Mouse (Mus musculus): ENCODE measurements around the gene Ldb1. TPM values are rescaled to one million over a fixed set of nuclear protein-coding genes. Genes with fewer than 3 reads are reported as not detected.

Gene Ldb1
- polyA plus RNA-seq, 1 experiment from 2014 or later = 68.0 TPM

DNA sequence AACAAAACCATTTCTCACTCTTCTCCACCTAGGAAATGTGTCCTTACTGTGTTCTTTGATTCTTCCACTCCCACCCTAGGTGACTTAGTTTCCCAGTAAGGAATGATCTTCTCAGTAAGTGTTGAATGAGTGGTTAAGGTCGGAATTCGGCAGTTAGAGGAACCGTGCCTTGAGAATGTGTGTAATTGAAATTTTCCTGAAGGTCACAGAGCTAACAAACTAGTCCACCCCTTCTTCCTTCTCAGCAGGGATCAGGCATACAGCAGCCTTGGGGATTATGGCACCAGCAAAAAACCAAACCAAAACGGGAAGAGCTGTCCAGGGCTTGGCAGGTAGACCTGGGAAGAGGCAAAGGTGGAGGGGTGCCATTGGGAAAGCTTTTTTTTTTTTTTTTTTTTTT is 4.1 kb upstream of the Ldb1 start:
- no peak overlapping the region for H3K27ac ChIP-seq (ENCODE audit: low read length)
- no peak for ATAC-seq (replicated peaks; ENCODE audit: extremely low read depth, insufficient read depth, low FRiP score)

GRCm38 (mm10) chr19:46047426-46047825 is 2.4 kb upstream of the Ldb1 start:
- Histone ChIP-seq H3K27me3 (ENCODE audit: control insufficient read depth, insufficient read depth, low read length) (no peaks in the 10 kb centered on the region), H3K36me3 (ENCODE audit: control insufficient read depth, insufficient read depth) (no peaks in the 10 kb centered on the region), H3K4me2 (ENCODE audit: low read depth, low read length) (no peak overlapping the region), H3K9me3 (replicated peaks; ENCODE audit: control insufficient read depth, low read length) (no peaks in the 10 kb centered on the region), H3K4me1 (ENCODE audit: control insufficient read depth, insufficient read depth, low read length) (peaks cover 33% of the 10 kb centered on the region), H3K27ac (ENCODE audit: low read length) (no peak overlapping the region), H3K9ac (ENCODE audit: low read length) (no peak overlapping the region), H3K4me3 (ENCODE audit: low read length) (no peak overlapping the region)
- WGBS = 66% methylated on average over 2 of the region's 2 CpGs
- no peak for ATAC-seq (replicated peaks; ENCODE audit: extremely low read depth, insufficient read depth, low FRiP score)

More for the DNA sequence above, 4.1 kb upstream of the Ldb1 start:
- H3K4me3 ChIP-seq (ENCODE audit: low read length) = no peak overlapping the region
- no peaks in the 10 kb centered on the region for H3K27me3 ChIP-seq (ENCODE audit: control insufficient read depth, insufficient read depth, low read length)
- no peaks in the 10 kb centered on the region for H3K9me3 ChIP-seq (replicated peaks; ENCODE audit: control insufficient read depth, low read length)
- 65% methylated on average over 4 of the region's 4 CpGs for WGBS
- no peak overlapping the region for H3K9ac ChIP-seq (ENCODE audit: low read length)
- H3K4me1 ChIP-seq (ENCODE audit: control insufficient read depth, insufficient read depth, low read length) = peaks cover 17% of the 10 kb centered on the region
- no peaks in the 10 kb centered on the region for H3K36me3 ChIP-seq (ENCODE audit: control insufficient read depth, insufficient read depth)
- H3K4me2 ChIP-seq (ENCODE audit: low read depth, low read length) = no peak overlapping the region

- H3K36me3 ChIP-seq (ENCODE audit: control insufficient read depth, insufficient read depth) = no peaks in the 10 kb centered on the region
- H3K27ac ChIP-seq (ENCODE audit: low read length) = peak overlapping the region; percentile 99
- H3K27me3 ChIP-seq (ENCODE audit: control insufficient read depth, insufficient read depth, low read length) = no peaks in the 10 kb centered on the region
- ATAC-seq (replicated peaks; ENCODE audit: extremely low read depth, insufficient read depth, low FRiP score) = no peak
- peaks cover 39% of the 10 kb centered on the region for H3K4me1 ChIP-seq (ENCODE audit: control insufficient read depth, insufficient read depth, low read length)
- H3K9ac ChIP-seq (ENCODE audit: low read length) = peak overlapping the region; percentile 15; the same call in 1 of the 2 replicates
- no peak overlapping the region for H3K4me3 ChIP-seq (ENCODE audit: low read length)
- H3K4me2 ChIP-seq (ENCODE audit: low read depth, low read length) = peak overlapping the region; percentile 97
- no peaks in the 10 kb centered on the region for H3K9me3 ChIP-seq (replicated peaks; ENCODE audit: control insufficient read depth, low read length)
- 5% methylated on average over 10 of the region's 10 CpGs for WGBS
Observed at GRCm38 (mm10) chr19:46046621-46047025, 1.6 kb upstream of the Ldb1 start.

GRCm38 (mm10) chr19:46045696-46046311 is 790 bp upstream of the Ldb1 start:
- WGBS = 3% methylated on average over 7 of the region's 7 CpGs

DNA sequence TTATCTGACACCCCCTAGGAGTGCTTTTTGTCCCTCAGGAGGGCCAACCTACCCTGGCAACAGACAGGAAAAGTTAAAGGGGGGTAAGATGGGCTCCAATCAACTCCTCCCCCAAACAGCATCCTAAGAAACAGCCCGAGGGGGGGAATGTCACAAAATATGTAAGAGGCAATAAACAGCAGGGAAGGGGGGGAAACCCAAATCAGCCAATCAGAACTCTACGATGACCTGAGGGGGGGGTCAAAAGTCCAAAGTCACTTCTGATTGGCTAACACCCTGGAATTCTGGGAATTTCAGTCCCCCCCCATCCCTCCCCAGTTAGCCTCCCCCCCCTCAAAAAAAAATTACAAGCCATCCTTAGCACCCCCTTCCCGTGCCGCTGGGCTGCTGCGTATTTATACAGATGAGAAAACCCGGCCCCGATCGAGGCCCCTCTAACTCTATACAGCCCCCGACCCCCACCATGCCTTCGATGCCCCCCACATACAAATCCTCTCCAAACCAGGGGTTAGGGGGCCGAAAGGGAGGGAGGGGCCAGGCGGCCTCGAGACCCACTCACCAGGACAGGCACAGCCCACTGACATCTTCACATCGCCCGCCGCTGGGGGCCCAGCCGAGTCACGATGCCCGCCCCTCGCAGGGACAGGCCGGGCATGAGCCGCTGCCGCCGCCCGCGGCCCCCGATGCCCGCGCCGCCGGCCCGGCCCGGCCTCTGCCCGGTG is 582 bp downstream of the Ldb1 start, which contains the start of gene Pprc1:
Pprc1 (plus strand) TSS at position 616 of the 722 bp plus-strand sequence.
- Histone ChIP-seq H3K4me3 (ENCODE audit: low read length) (peak within 1 kb of the TSS; percentile 98), H3K27me3 (ENCODE audit: control insufficient read depth, insufficient read depth, low read length) (no peaks in the 10 kb centered on the region), H3K9ac (ENCODE audit: low read length) (peak within 1 kb of the TSS; percentile 97), H3K9me3 (replicated peaks; ENCODE audit: control insufficient read depth, low read length) (no peaks in the 10 kb centered on the region), H3K4me1 (ENCODE audit: control insufficient read depth, insufficient read depth, low read length) (peaks cover 57% of the 10 kb centered on the region), H3K4me2 (ENCODE audit: low read depth, low read length) (peak within 1 kb of the TSS; percentile 97), H3K27ac (ENCODE audit: low read length) (peak within 1 kb of the TSS; percentile 99), H3K36me3 (ENCODE audit: control insufficient read depth, insufficient read depth) (no peaks in the 10 kb centered on the region)
- ATAC-seq (replicated peaks; ENCODE audit: extremely low read depth, insufficient read depth, low FRiP score) = no peak
- under 1% methylated on average over 27 of the region's 34 CpGs for WGBS

More at GRCm38 (mm10) chr19:46045696-46046311, 790 bp upstream of the Ldb1 start:
- Histone ChIP-seq H3K9ac (ENCODE audit: low read length) (peak overlapping the region; percentile 97), H3K9me3 (replicated peaks; ENCODE audit: control insufficient read depth, low read length) (no peaks in the 10 kb centered on the region), H3K27ac (ENCODE audit: low read length) (peak overlapping the region; percentile 99), H3K4me1 (ENCODE audit: control insufficient read depth, insufficient read depth, low read length) (peaks cover 47% of the 10 kb centered on the region), H3K36me3 (ENCODE audit: control insufficient read depth, insufficient read depth) (no peaks in the 10 kb centered on the region), H3K4me3 (ENCODE audit: low read length) (peak overlapping the region; percentile 98), H3K27me3 (ENCODE audit: control insufficient read depth, insufficient read depth, low read length) (no peaks in the 10 kb centered on the region), H3K4me2 (ENCODE audit: low read depth, low read length) (peak overlapping the region; percentile 97)
- peak; percentile 29 for ATAC-seq (replicated peaks; ENCODE audit: extremely low read depth, insufficient read depth, low FRiP score)

- H3K4me2 ChIP-seq (ENCODE audit: low read depth, low read length) = peak overlapping the region; percentile 97
- H3K27me3 ChIP-seq (ENCODE audit: control insufficient read depth, insufficient read depth, low read length) = no peaks in the 10 kb centered on the region
- WGBS = 57% methylated on average over 7 of the region's 7 CpGs
- H3K9me3 ChIP-seq (replicated peaks; ENCODE audit: control insufficient read depth, low read length) = no peaks in the 10 kb centered on the region
- peak overlapping the region; percentile 98 for H3K4me3 ChIP-seq (ENCODE audit: low read length)
- H3K27ac ChIP-seq (ENCODE audit: low read length) = peak overlapping the region; percentile 99
- no peaks in the 10 kb centered on the region for H3K36me3 ChIP-seq (ENCODE audit: control insufficient read depth, insufficient read depth)
- peaks cover 62% of the 10 kb centered on the region for H3K4me1 ChIP-seq (ENCODE audit: control insufficient read depth, insufficient read depth, low read length)
- peak overlapping the region; percentile 97 for H3K9ac ChIP-seq (ENCODE audit: low read length)
- no peak for ATAC-seq (replicated peaks; ENCODE audit: extremely low read depth, insufficient read depth, low FRiP score)
Observed at GRCm38 (mm10) chr19:46043380-46043779, 1.6 kb downstream of the Ldb1 start.

- ATAC-seq (replicated peaks; ENCODE audit: extremely low read depth, insufficient read depth, low FRiP score) = no peak
- peak overlapping the region; percentile 97 for H3K4me2 ChIP-seq (ENCODE audit: low read depth, low read length)
- peaks cover 70% of the 10 kb centered on the region for H3K4me1 ChIP-seq (ENCODE audit: control insufficient read depth, insufficient read depth, low read length)
- peak overlapping the region; percentile 99 for H3K27ac ChIP-seq (ENCODE audit: low read length)
- H3K9me3 ChIP-seq (replicated peaks; ENCODE audit: control insufficient read depth, low read length) = no peaks in the 10 kb centered on the region
- no peaks in the 10 kb centered on the region for H3K27me3 ChIP-seq (ENCODE audit: control insufficient read depth, insufficient read depth, low read length)
- H3K9ac ChIP-seq (ENCODE audit: low read length) = peak overlapping the region; percentile 97
- 4% methylated on average over 6 of the region's 6 CpGs for WGBS
- no peaks in the 10 kb centered on the region for H3K36me3 ChIP-seq (ENCODE audit: control insufficient read depth, insufficient read depth)
- H3K4me3 ChIP-seq (ENCODE audit: low read length) = peak overlapping the region; percentile 98
Observed at GRCm38 (mm10) chr19:46042476-46043011, 2.5 kb downstream of the Ldb1 start.

DNA sequence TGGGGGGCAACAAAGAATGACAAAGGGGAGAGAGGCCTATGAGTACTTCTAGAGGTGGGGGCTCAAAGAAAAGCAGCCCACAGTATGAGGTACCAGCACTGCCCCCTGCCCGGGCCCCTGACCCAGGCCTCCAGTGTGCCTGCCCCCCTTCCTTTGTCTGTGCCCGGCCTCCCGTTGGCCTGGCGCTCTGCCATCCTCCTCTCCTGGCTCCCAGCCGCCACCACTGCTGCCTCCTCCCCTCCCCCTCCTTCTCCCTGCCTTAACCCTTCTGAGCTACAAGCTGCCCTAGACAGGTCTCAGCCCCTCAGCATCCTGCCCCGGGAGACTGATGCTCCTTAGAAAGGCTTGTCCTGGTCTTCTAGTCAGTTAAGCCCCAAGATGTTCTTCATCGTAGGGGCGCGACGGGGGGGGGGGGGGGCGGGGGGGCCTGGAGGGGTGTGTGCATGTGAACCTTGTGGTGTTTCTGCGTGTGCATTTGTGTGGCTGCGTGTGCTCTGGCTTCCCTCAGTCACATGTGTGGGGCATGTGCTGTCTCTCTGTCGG is 3.0 kb downstream of the Ldb1 start:
- no peaks in the 10 kb centered on the region for H3K36me3 ChIP-seq (ENCODE audit: control insufficient read depth, insufficient read depth)
- peak overlapping the region; percentile 98 for H3K4me3 ChIP-seq (ENCODE audit: low read length)
- H3K4me1 ChIP-seq (ENCODE audit: control insufficient read depth, insufficient read depth, low read length) = peaks cover 73% of the 10 kb centered on the region
- 0% methylated on average over 14 of the region's 14 CpGs for WGBS
- peak overlapping the region; percentile 99 for H3K27ac ChIP-seq (ENCODE audit: low read length)
- peak; percentile 26 for ATAC-seq (replicated peaks; ENCODE audit: extremely low read depth, insufficient read depth, low FRiP score)
- no peaks in the 10 kb centered on the region for H3K9me3 ChIP-seq (replicated peaks; ENCODE audit: control insufficient read depth, low read length)
- H3K4me2 ChIP-seq (ENCODE audit: low read depth, low read length) = peak overlapping the region; percentile 97
- no peaks in the 10 kb centered on the region for H3K27me3 ChIP-seq (ENCODE audit: control insufficient read depth, insufficient read depth, low read length)
- H3K9ac ChIP-seq (ENCODE audit: low read length) = peak overlapping the region; percentile 97

All from heart, embryonic 16.5 days (tissue).